Mouse (Mus musculus): ENCODE results near the gene Plekha7. TPM values are rescaled to one million over a fixed set of nuclear protein-coding genes. Genes with fewer than 3 reads are reported as not detected.

Gene Plekha7
- polyA plus RNA-seq, 1 experiment = 24.4 TPM

DNA sequence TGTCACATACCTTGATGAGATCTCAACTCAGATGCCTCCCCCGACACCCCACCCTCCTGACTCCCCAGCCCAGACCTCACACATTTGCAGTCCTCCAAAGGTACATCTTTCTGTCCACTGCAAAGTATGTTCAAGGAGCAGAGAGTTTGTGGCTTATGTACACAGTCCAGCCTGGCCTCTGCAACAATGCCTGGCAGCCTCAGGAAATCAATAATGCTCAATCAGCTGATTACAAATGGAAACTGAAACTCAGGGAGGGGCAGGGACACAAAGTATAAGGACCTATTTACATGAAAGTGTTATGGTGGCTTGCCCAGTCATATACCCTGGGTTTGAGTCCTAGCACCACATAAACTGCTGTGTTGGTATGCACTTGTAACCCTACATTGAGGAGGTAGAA is 23.0 kb downstream of the Plekha7 start:
- TF ChIP-seq POLR2A (IDR thresholded peaks at IDR 0.05; ENCODE audit: control insufficient read depth, extremely low read depth, insufficient read depth, low read length, poor library complexity) = no peak
- no peak for TF ChIP-seq CTCF (IDR thresholded peaks at IDR 0.05; ENCODE audit: borderline replicate concordance, control insufficient read depth, extremely low read depth, insufficient read depth, low read length, poor library complexity)
- no peak for DNase-seq
- Histone ChIP-seq H3K27me3 (ENCODE audit: control insufficient read depth, insufficient read depth, low read length) (no peaks in the 10 kb centered on the region), H3K4me1 (replicated peaks; ENCODE audit: control insufficient read depth, insufficient read depth, low read length) (no peaks in the 10 kb centered on the region), H3K27ac (ENCODE audit: control insufficient read depth, insufficient read depth, low read length) (no peak overlapping the region), H3K36me3 (ENCODE audit: control insufficient read depth, insufficient read depth, low read length) (no peaks in the 10 kb centered on the region), H3K4me3 (ENCODE audit: control insufficient read depth, insufficient read depth, low read length) (no peak overlapping the region)
- 92% methylated on average over 1 of the region's 1 CpGs for WGBS

- Histone ChIP-seq H3K27me3 (ENCODE audit: control insufficient read depth, insufficient read depth, low read length) (no peaks in the 10 kb centered on the region), H3K36me3 (ENCODE audit: control insufficient read depth, insufficient read depth, low read length) (no peaks in the 10 kb centered on the region), H3K4me1 (replicated peaks; ENCODE audit: control insufficient read depth, insufficient read depth, low read length) (no peaks in the 10 kb centered on the region), H3K27ac (ENCODE audit: control insufficient read depth, insufficient read depth, low read length) (no peak overlapping the region), H3K4me3 (ENCODE audit: control insufficient read depth, insufficient read depth, low read length) (no peak overlapping the region)
- DNase-seq = no peak
- TF ChIP-seq POLR2A (IDR thresholded peaks at IDR 0.05; ENCODE audit: control insufficient read depth, extremely low read depth, insufficient read depth, low read length, poor library complexity) = no peak
- TF ChIP-seq CTCF (IDR thresholded peaks at IDR 0.05; ENCODE audit: borderline replicate concordance, control insufficient read depth, extremely low read depth, insufficient read depth, low read length, poor library complexity) = no peak
- 89% methylated on average over 11 of the region's 11 CpGs for WGBS
Measured at GRCm38 (mm10) chr7:116282755-116283154, 25.4 kb downstream of the Plekha7 start.

GRCm38 (mm10) chr7:116280126-116280525 is 28.1 kb downstream of the Plekha7 start:
- Histone ChIP-seq H3K27me3 (ENCODE audit: control insufficient read depth, insufficient read depth, low read length) (no peaks in the 10 kb centered on the region), H3K4me3 (ENCODE audit: control insufficient read depth, insufficient read depth, low read length) (no peak overlapping the region), H3K4me1 (replicated peaks; ENCODE audit: control insufficient read depth, insufficient read depth, low read length) (no peaks in the 10 kb centered on the region), H3K36me3 (ENCODE audit: control insufficient read depth, insufficient read depth, low read length) (no peaks in the 10 kb centered on the region), H3K27ac (ENCODE audit: control insufficient read depth, insufficient read depth, low read length) (no peak overlapping the region)
- TF ChIP-seq POLR2A (IDR thresholded peaks at IDR 0.05; ENCODE audit: control insufficient read depth, extremely low read depth, insufficient read depth, low read length, poor library complexity) (no peak), CTCF (IDR thresholded peaks at IDR 0.05; ENCODE audit: borderline replicate concordance, control insufficient read depth, extremely low read depth, insufficient read depth, low read length, poor library complexity) (no peak)
- WGBS = 81% methylated on average over 5 of the region's 5 CpGs
- DNase-seq = no peak

DNA sequence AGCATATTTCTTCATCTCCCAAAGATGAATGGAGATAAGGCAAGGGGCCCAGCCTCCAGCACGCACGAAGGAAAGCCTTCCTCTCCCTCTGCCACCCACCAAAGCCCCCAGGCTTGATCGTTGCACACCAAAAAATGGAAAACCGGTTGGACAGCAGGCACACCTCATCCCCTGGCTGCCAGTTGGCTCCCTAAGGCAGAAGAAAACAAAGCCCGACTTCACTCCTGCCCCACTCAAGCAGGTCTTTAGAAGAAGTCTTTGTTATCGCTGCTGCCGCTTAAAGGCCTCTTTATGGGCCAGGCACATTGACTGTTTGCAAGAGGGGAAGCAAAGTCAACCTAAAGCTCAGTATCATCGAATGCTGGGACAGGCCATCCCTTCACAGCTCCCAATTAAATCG is 29.9 kb downstream of the Plekha7 start:
- 90% methylated on average over 9 of the region's 9 CpGs for WGBS
- TF ChIP-seq POLR2A (IDR thresholded peaks at IDR 0.05; ENCODE audit: control insufficient read depth, extremely low read depth, insufficient read depth, low read length, poor library complexity) (no peak), CTCF (IDR thresholded peaks at IDR 0.05; ENCODE audit: borderline replicate concordance, control insufficient read depth, extremely low read depth, insufficient read depth, low read length, poor library complexity) (no peak)
- Histone ChIP-seq H3K4me3 (ENCODE audit: control insufficient read depth, insufficient read depth, low read length) (no peak overlapping the region), H3K36me3 (ENCODE audit: control insufficient read depth, insufficient read depth, low read length) (no peaks in the 10 kb centered on the region), H3K27me3 (ENCODE audit: control insufficient read depth, insufficient read depth, low read length) (no peaks in the 10 kb centered on the region), H3K27ac (ENCODE audit: control insufficient read depth, insufficient read depth, low read length) (no peak overlapping the region), H3K4me1 (replicated peaks; ENCODE audit: control insufficient read depth, insufficient read depth, low read length) (no peaks in the 10 kb centered on the region)
- no peak for DNase-seq

DNA sequence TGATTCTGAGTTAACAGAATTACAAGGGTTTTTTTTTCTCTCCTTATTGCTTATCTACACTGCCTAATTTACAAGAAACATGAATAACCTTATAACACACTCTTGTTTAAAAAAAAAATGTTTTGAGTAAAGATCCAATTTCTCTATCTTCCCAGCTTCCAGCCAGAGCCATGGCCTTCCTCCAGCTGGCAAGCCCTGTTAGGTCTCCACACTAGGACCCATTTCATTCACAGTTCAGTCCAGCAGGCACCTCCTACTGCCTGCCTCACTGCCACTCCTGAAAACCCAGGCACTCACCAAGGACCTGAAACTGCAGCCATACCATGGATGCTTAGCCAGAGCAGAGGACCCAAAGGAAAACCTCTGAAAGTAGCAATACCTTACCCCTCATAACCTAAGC is 31.9 kb downstream of the Plekha7 start:
- Histone ChIP-seq H3K4me3 (ENCODE audit: control insufficient read depth, insufficient read depth, low read length) (no peak overlapping the region), H3K36me3 (ENCODE audit: control insufficient read depth, insufficient read depth, low read length) (no peaks in the 10 kb centered on the region), H3K4me1 (replicated peaks; ENCODE audit: control insufficient read depth, insufficient read depth, low read length) (no peaks in the 10 kb centered on the region), H3K27me3 (ENCODE audit: control insufficient read depth, insufficient read depth, low read length) (no peaks in the 10 kb centered on the region), H3K27ac (ENCODE audit: control insufficient read depth, insufficient read depth, low read length) (no peak overlapping the region)
- DNase-seq = no peak
- TF ChIP-seq POLR2A (IDR thresholded peaks at IDR 0.05; ENCODE audit: control insufficient read depth, extremely low read depth, insufficient read depth, low read length, poor library complexity) = no peak
- TF ChIP-seq CTCF (IDR thresholded peaks at IDR 0.05; ENCODE audit: borderline replicate concordance, control insufficient read depth, extremely low read depth, insufficient read depth, low read length, poor library complexity) = no peak

DNA sequence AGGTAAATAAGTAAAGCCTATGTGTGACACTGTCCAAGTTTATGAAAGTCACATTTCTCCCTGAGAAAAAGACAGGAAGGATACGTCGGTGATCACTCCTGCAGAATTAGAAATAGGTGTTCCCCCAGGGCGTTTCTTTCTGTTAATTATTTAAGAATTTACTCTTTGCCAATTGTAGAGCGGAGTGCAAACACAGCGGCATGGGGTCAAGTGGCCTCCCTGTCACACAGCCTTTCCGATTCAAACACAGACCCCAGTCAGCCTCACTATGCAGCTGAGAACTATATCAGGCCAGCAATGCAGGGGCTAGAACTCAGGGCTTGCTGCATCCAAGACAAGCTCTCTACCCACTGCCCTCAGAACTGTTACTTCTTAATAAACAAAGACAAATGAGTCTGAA is 35.1 kb downstream of the Plekha7 start:
- no peak overlapping the region for H3K4me3 ChIP-seq (ENCODE audit: control insufficient read depth, insufficient read depth, low read length)
- no peak overlapping the region for H3K27ac ChIP-seq (ENCODE audit: control insufficient read depth, insufficient read depth, low read length)
- H3K36me3 ChIP-seq (ENCODE audit: control insufficient read depth, insufficient read depth, low read length) = no peaks in the 10 kb centered on the region
- 95% methylated on average over 6 of the region's 6 CpGs for WGBS
- DNase-seq = no peak
- H3K27me3 ChIP-seq (ENCODE audit: control insufficient read depth, insufficient read depth, low read length) = no peaks in the 10 kb centered on the region
- H3K4me1 ChIP-seq (replicated peaks; ENCODE audit: control insufficient read depth, insufficient read depth, low read length) = no peaks in the 10 kb centered on the region
- no peak for TF ChIP-seq POLR2A (IDR thresholded peaks at IDR 0.05; ENCODE audit: control insufficient read depth, extremely low read depth, insufficient read depth, low read length, poor library complexity)
- TF ChIP-seq CTCF (IDR thresholded peaks at IDR 0.05; ENCODE audit: borderline replicate concordance, control insufficient read depth, extremely low read depth, insufficient read depth, low read length, poor library complexity) = no peak

- Histone ChIP-seq H3K27me3 (ENCODE audit: control insufficient read depth, insufficient read depth, low read length) (no peaks in the 10 kb centered on the region), H3K4me1 (replicated peaks; ENCODE audit: control insufficient read depth, insufficient read depth, low read length) (no peaks in the 10 kb centered on the region), H3K27ac (ENCODE audit: control insufficient read depth, insufficient read depth, low read length) (no peak overlapping the region), H3K36me3 (ENCODE audit: control insufficient read depth, insufficient read depth, low read length) (no peaks in the 10 kb centered on the region), H3K4me3 (ENCODE audit: control insufficient read depth, insufficient read depth, low read length) (no peak overlapping the region)
- 98% methylated on average over 6 of the region's 6 CpGs for WGBS
- no peak for TF ChIP-seq CTCF (IDR thresholded peaks at IDR 0.05; ENCODE audit: borderline replicate concordance, control insufficient read depth, extremely low read depth, insufficient read depth, low read length, poor library complexity)
- no peak for TF ChIP-seq POLR2A (IDR thresholded peaks at IDR 0.05; ENCODE audit: control insufficient read depth, extremely low read depth, insufficient read depth, low read length, poor library complexity)
- no peak for DNase-seq
Measured at GRCm38 (mm10) chr7:116269501-116269995, 38.6 kb downstream of the Plekha7 start.

All from thymus, adult 2 months (tissue).